Mouse (Mus musculus) gastrocnemius, postnatal 25 days (tissue): ENCODE results near the gene Brsk2. TPM values are rescaled to one million over a fixed set of nuclear protein-coding genes. Genes with fewer than 3 reads are reported as not detected.

Experiments
- DNase-seq: peaks from one replicate; pipeline ENCODE4 v3.0.0; 2022
- microRNA-seq, 2 experiments: library from miRNA; unstranded; fragments of <30 nt; microRNA quantifications; one replicate each; pipeline ENCODE4 v1.2.0; 2021; ENCODE audit warnings: borderline replicate concordance in 2 of 2
- total RNA-seq, 2 experiments: library from RNA; stranded (reverse); gene quantifications; 1 replicate in 1 of 2; 2 replicates in 1 of 2; pipeline ENCODE4 v1.2.3; 2021

The Brsk2 gene
- total RNA-seq, 2 experiments from 2014 or later: 0.11 to 0.26 TPM

GRCm38 (mm10) chr7:142030073-142030472, 80.5 kb downstream of the Brsk2 start:
- no peak for DNase-seq

GRCm38 (mm10) chr7:142034198-142034597, 84.6 kb downstream of the Brsk2 start:
- DNase-seq: peak; percentile 78

GRCm38 (mm10) chr7:142035048-142035811, 85.7 kb downstream of the Brsk2 start:
- no peak for DNase-seq

GRCm38 (mm10) chr7:142037553-142038170, 88.1 kb downstream of the Brsk2 start:
- DNase-seq: no peak

GRCm38 (mm10) chr7:142040756-142041155, 91.2 kb downstream of the Brsk2 start:
- DNase-seq: peak; percentile 31

- DNase-seq: no peak
These were observed 95.8 kb downstream of the Brsk2 start for GRCm38 (mm10) chr7:142045344-142045743.

- DNase-seq: no peak
These were observed 96.4 kb downstream of the Brsk2 start for GRCm38 (mm10) chr7:142045932-142046331.

GRCm38 (mm10) chr7:142050536-142050935, 101.0 kb downstream of the Brsk2 start:
- DNase-seq: no peak

Small RNA genes lying within 50 kb of the gene (microRNA-seq; reads per million reads assigned to microRNA genes)
- 0 reads per million in 2 experiments for gene Mir3104

Other genes starting within 250 kb of the Brsk2 start
- gene Muc5ac, start 160.8 kb upstream of the Brsk2 start, total RNA-seq: not detected
- not detected for gene Muc5b, start 110.7 kb upstream of the Brsk2 start, total RNA-seq
- gene Tollip, start 31.2 kb upstream of the Brsk2 start, total RNA-seq: 10 to 100 TPM; 26.3 to 28.5 TPM
- 10 to 100 TPM; 37.8 to 42.9 TPM for gene Mob2, start 111.3 kb downstream of the Brsk2 start, total RNA-seq
- 10 to 100 TPM; 16.8 to 46.3 TPM for gene Dusp8, start 146.1 kb downstream of the Brsk2 start, total RNA-seq
- gene Gm45618, start 171.0 kb downstream of the Brsk2 start, total RNA-seq: not detected
- gene Gm39115, start 186.3 kb downstream of the Brsk2 start, total RNA-seq: not detected
- not detected for gene Gm45337, start 194.9 kb downstream of the Brsk2 start, total RNA-seq
- not detected for gene Gm29735, start 207.4 kb downstream of the Brsk2 start, total RNA-seq
- gene Gm4553, start 216.0 kb downstream of the Brsk2 start, total RNA-seq: not detected
- not detected for gene Krtap5-2, start 226.3 kb downstream of the Brsk2 start, total RNA-seq
- gene Gm10153, start 240.6 kb downstream of the Brsk2 start, total RNA-seq: not detected